Mouse (Mus musculus): Measurements from ENCODE around the gene Capn8. TPM values are rescaled to one million over a fixed set of nuclear protein-coding genes. Genes with fewer than 3 reads are reported as not detected.
A peak's percentile ranks its signal among the peaks of the same experiment; 100 is the strongest.

Capn8 gene
- polyA plus RNA-seq, 1 experiment from 2014 or later = 3.3 TPM

DNA sequence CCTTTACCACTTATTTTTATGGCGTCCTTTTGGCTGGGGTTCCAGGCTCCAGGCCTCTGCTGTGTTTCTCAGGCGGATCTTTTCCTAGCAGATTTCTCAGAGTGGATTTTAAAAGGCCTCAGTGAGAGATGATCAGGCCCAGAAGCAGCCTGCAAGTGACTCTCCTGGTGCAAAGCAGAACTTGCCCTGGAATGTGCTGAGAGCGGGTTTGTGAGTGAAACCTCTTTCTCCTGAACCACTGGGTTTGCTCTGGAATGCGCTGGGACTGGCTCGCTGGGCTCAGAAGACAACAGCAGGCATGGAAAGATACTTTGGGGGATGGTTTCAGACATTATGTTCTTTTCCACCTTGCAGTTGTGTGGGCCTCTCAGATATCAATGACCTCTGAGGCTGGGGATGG, 22.7 kb upstream of the Capn8 start:
- H3K4me1 ChIP-seq (ENCODE audit: control insufficient read depth, insufficient read depth, low read length) = no peaks in the 10 kb centered on the region
- H3K9ac ChIP-seq (ENCODE audit: low read length) = 0 out of 2 replicates have a peak overlapping the region, but pooled peaks have one; percentile 17
- H3K4me2 ChIP-seq (ENCODE audit: low read depth, low read length) = no peak overlapping the region
- H3K9me3 ChIP-seq (replicated peaks; ENCODE audit: control insufficient read depth, low read length) = no peaks in the 10 kb centered on the region
- no peak for ATAC-seq (ENCODE audit: insufficient read depth, low FRiP score)
- WGBS = 60% methylated on average over 5 of the region's 5 CpGs
- H3K4me3 ChIP-seq (replicated peaks; ENCODE audit: low read length) = no peak overlapping the region
- H3K36me3 ChIP-seq (ENCODE audit: control insufficient read depth, insufficient read depth, low read length) = no peaks in the 10 kb centered on the region
- no peaks in the 10 kb centered on the region for H3K27me3 ChIP-seq (ENCODE audit: control insufficient read depth, insufficient read depth, low read length)
- no peak overlapping the region for H3K27ac ChIP-seq (ENCODE audit: low read length)

DNA sequence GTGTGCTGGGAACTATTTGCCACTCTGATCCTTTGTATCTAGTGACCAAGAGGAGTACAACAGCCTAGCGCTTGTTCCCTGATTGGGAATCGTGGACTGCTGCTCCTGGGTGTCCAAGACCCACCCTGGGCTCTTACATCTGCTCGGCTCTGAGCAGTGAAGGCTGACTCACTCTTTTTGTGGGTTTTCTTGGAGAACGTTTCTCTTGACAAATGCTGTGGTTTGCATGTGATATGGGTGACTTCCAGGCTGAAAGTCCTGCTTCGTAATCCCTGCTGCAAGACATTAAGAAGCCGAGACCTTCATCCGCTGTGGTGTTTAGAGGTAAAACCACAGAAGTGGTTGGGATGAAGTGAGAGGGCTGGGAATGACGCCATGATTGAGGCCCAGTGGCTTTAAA, 21.7 kb upstream of the Capn8 start:
- Histone ChIP-seq H3K27me3 (ENCODE audit: control insufficient read depth, insufficient read depth, low read length) (no peaks in the 10 kb centered on the region), H3K9me3 (replicated peaks; ENCODE audit: control insufficient read depth, low read length) (no peaks in the 10 kb centered on the region), H3K4me1 (ENCODE audit: control insufficient read depth, insufficient read depth, low read length) (no peaks in the 10 kb centered on the region), H3K4me3 (replicated peaks; ENCODE audit: low read length) (no peak overlapping the region), H3K9ac (ENCODE audit: low read length) (no peak overlapping the region; the same call in 1 of the 2 replicates), H3K4me2 (ENCODE audit: low read depth, low read length) (no peak overlapping the region), H3K36me3 (ENCODE audit: control insufficient read depth, insufficient read depth, low read length) (no peaks in the 10 kb centered on the region), H3K27ac (ENCODE audit: low read length) (no peak overlapping the region)
- WGBS = 73% methylated on average over 8 of the region's 8 CpGs
- ATAC-seq (ENCODE audit: insufficient read depth, low FRiP score) = no peak

DNA sequence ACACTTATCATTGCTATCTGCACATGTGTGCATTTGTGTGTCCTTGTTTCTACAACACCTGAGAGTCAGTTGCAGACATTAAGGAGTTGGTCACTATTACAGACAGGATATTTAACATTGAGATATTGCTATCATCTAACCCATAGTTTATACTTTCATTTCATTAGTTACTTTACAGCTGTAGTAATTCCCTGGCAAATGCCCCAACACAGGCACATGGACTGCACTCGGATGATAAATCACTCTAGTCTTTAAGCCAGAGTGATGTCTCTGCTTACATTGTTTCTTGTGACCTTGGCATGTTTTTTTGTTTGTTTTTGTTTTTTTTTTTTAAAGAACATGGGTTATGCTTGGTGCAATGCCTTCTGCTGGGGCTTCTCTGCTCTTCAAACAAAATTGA, 20.9 kb upstream of the Capn8 start:
- Histone ChIP-seq H3K36me3 (ENCODE audit: control insufficient read depth, insufficient read depth, low read length) (no peaks in the 10 kb centered on the region), H3K4me2 (ENCODE audit: low read depth, low read length) (no peak overlapping the region), H3K4me3 (replicated peaks; ENCODE audit: low read length) (no peak overlapping the region), H3K4me1 (ENCODE audit: control insufficient read depth, insufficient read depth, low read length) (no peaks in the 10 kb centered on the region), H3K9me3 (replicated peaks; ENCODE audit: control insufficient read depth, low read length) (no peaks in the 10 kb centered on the region), H3K9ac (ENCODE audit: low read length) (no peak overlapping the region), H3K27ac (ENCODE audit: low read length) (no peak overlapping the region), H3K27me3 (ENCODE audit: control insufficient read depth, insufficient read depth, low read length) (no peaks in the 10 kb centered on the region)
- ATAC-seq (ENCODE audit: insufficient read depth, low FRiP score) = no peak
- 57% methylated on average over 1 of the region's 1 CpGs for WGBS

DNA sequence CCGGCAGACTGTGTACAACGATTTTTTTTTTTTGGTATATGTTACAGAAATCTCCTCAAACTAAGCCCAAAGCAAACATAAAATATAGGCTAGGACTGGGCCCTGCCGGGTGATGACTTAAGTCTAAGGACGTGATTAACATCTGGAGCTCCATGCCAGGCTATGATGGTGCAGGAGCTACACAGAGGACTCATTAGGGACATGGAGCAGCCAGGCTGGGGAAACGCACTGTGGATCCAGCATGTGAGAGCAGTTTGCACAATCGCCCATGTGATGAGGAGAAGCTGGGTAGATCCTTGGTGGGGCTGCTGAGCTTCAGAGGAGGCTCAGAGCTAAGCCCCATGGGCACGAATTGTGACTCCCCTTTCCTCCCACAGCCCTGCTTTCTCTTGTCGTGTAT, 14.0 kb upstream of the Capn8 start:
- ATAC-seq (ENCODE audit: insufficient read depth, low FRiP score) = no peak
- no peaks in the 10 kb centered on the region for H3K4me1 ChIP-seq (ENCODE audit: control insufficient read depth, insufficient read depth, low read length)
- no peaks in the 10 kb centered on the region for H3K9me3 ChIP-seq (replicated peaks; ENCODE audit: control insufficient read depth, low read length)
- no peak overlapping the region for H3K4me3 ChIP-seq (replicated peaks; ENCODE audit: low read length)
- no peaks in the 10 kb centered on the region for H3K27me3 ChIP-seq (ENCODE audit: control insufficient read depth, insufficient read depth, low read length)
- no peak overlapping the region for H3K27ac ChIP-seq (ENCODE audit: low read length)
- no peak overlapping the region for H3K9ac ChIP-seq (ENCODE audit: low read length)
- WGBS = 58% methylated on average over 8 of the region's 8 CpGs
- H3K4me2 ChIP-seq (ENCODE audit: low read depth, low read length) = no peak overlapping the region
- no peaks in the 10 kb centered on the region for H3K36me3 ChIP-seq (ENCODE audit: control insufficient read depth, insufficient read depth, low read length)

DNA sequence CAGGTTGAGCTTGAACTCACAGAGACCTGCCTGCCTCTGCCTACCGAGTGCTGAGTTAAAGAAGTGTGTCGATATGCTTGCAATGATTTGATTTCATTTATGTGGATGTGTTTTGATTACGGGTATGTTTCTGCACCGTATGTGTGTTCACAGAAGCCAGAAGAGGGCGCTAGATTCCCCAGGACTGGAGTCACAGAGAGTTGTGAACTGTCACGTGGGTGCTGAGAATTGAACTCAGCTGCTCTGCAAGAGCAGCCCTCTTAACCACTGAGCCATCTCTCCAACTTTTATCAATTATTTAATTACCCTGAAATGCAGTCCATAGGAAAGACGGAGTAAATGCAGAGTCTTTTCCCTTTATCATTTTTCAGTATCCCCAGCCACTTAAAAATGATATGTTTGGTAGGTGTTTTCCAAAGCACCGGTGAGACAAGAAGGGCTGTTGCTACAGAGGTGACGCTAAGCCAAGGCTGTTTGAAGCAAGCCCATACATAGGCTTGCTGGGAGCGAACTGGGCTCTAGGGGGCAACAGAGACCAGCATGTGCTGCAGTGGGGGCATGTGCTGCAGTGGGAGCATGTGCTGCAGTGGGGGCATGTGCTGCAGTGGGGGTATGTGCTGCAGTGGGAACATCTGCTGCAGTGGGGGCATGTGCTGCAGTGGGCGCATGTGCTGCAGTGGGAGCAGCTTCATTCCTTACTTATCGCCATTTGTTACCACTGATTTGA, 11.0 kb upstream of the Capn8 start:
- no peaks in the 10 kb centered on the region for H3K4me1 ChIP-seq (ENCODE audit: control insufficient read depth, insufficient read depth, low read length)
- no peak overlapping the region for H3K9ac ChIP-seq (ENCODE audit: low read length)
- no peak overlapping the region for H3K27ac ChIP-seq (ENCODE audit: low read length)
- no peaks in the 10 kb centered on the region for H3K36me3 ChIP-seq (ENCODE audit: control insufficient read depth, insufficient read depth, low read length)
- peak; percentile 47; the same call in 1 of the 2 replicates for ATAC-seq (ENCODE audit: insufficient read depth, low FRiP score)
- H3K27me3 ChIP-seq (ENCODE audit: control insufficient read depth, insufficient read depth, low read length) = no peaks in the 10 kb centered on the region
- no peaks in the 10 kb centered on the region for H3K9me3 ChIP-seq (replicated peaks; ENCODE audit: control insufficient read depth, low read length)
- WGBS = 61% methylated on average over 12 of the region's 12 CpGs
- no peak overlapping the region for H3K4me3 ChIP-seq (replicated peaks; ENCODE audit: low read length)
- no peak overlapping the region for H3K4me2 ChIP-seq (ENCODE audit: low read depth, low read length)

DNA sequence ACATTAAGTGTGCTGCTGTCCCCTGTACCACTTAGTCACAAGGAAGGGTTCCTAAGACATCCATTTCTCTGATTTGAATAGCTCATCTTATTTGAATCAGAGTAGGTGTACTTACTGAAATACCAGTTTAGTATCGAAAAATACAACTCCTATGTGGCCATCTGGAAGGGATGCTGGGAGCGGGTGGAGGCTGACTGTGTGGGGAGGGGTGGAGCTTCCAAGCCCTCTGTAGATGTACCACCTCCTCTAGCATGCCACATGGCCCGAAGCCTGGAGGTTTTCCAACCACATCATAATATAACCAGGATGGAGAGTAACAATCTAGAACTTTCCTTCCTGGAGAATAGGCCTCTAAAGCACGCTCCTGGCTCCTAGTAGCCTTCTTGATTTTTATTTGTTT, 6.5 kb upstream of the Capn8 start:
- H3K27me3 ChIP-seq (ENCODE audit: control insufficient read depth, insufficient read depth, low read length) = no peaks in the 10 kb centered on the region
- WGBS = 75% methylated on average over 4 of the region's 4 CpGs

DNA sequence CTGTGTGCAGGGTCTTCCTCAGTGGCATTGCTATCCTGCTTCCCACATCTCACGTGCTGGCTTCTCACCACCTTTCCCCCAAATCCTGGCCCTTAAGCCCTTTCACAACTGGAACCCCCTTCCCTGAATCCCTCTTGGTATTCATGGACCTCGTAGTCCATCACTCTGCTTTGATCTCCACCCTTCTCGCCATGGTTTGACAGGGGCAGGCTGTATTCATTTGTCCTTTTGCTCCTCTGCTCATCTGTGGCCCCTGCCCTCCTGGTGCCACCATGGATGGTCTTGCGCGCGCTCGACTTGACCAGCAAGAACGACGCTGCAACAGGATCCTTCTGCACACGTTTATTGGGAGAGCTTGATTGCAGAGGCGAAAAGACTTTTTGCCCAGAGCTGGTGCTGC, 5.3 kb upstream of the Capn8 start:
- Histone ChIP-seq H3K4me2 (ENCODE audit: low read depth, low read length) (no peak overlapping the region), H3K9me3 (replicated peaks; ENCODE audit: control insufficient read depth, low read length) (no peaks in the 10 kb centered on the region), H3K36me3 (ENCODE audit: control insufficient read depth, insufficient read depth, low read length) (no peaks in the 10 kb centered on the region), H3K9ac (ENCODE audit: low read length) (no peak overlapping the region), H3K27ac (ENCODE audit: low read length) (no peak overlapping the region), H3K27me3 (ENCODE audit: control insufficient read depth, insufficient read depth, low read length) (no peaks in the 10 kb centered on the region), H3K4me3 (replicated peaks; ENCODE audit: low read length) (no peak overlapping the region), H3K4me1 (ENCODE audit: control insufficient read depth, insufficient read depth, low read length) (peaks cover 11% of the 10 kb centered on the region)
- no peak for ATAC-seq (ENCODE audit: insufficient read depth, low FRiP score)
- 85% methylated on average over 9 of the region's 11 CpGs for WGBS

More for the DNA sequence above, 6.5 kb upstream of the Capn8 start:
- no peaks in the 10 kb centered on the region for H3K36me3 ChIP-seq (ENCODE audit: control insufficient read depth, insufficient read depth, low read length)
- no peak for ATAC-seq (ENCODE audit: insufficient read depth, low FRiP score)
- H3K4me3 ChIP-seq (replicated peaks; ENCODE audit: low read length) = no peak overlapping the region
- no peak overlapping the region for H3K27ac ChIP-seq (ENCODE audit: low read length)
- peaks cover 10% of the 10 kb centered on the region for H3K4me1 ChIP-seq (ENCODE audit: control insufficient read depth, insufficient read depth, low read length)
- no peak overlapping the region for H3K4me2 ChIP-seq (ENCODE audit: low read depth, low read length)
- H3K9me3 ChIP-seq (replicated peaks; ENCODE audit: control insufficient read depth, low read length) = no peaks in the 10 kb centered on the region
- no peak overlapping the region for H3K9ac ChIP-seq (ENCODE audit: low read length)

DNA sequence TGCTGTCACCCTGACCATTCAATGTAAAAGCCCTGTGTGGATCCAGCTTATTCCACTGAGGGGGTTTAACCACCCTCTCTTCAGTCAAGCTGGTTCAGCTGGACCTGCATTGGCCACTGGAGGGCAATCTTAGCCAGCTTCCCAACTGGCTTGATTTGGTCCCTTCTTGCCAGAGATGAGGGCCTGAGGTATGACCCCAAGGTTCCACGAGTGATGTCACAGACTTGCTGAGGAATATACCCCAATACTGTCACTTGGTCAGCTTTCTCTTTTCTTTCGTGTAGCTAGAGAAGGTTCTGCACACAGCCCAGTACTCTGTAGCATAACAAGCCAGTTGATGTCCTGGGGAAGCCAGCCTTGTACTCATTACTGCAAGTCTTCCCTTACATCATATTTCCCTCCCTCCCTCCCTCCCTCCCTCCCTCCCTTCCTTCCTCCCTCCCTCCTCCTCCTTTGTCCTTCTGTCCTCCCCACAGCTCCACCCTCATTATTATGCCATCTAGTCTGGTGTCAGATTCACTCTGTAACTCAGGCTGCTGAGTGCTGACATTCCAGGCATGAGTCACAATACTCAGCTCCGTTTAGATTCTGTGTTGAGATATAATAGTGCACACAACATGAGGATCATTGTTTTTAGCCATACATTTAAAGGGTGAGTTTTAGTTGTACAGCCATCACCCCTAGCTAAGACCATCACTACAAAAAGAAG, 4.3 kb upstream of the Capn8 start:
- peaks cover 11% of the 10 kb centered on the region for H3K4me1 ChIP-seq (ENCODE audit: control insufficient read depth, insufficient read depth, low read length)
- WGBS = 20% methylated on average over 3 of the region's 3 CpGs
- H3K27ac ChIP-seq (ENCODE audit: low read length) = no peak overlapping the region
- H3K36me3 ChIP-seq (ENCODE audit: control insufficient read depth, insufficient read depth, low read length) = no peaks in the 10 kb centered on the region
- H3K9ac ChIP-seq (ENCODE audit: low read length) = no peak overlapping the region
- H3K4me3 ChIP-seq (replicated peaks; ENCODE audit: low read length) = no peak overlapping the region
- no peaks in the 10 kb centered on the region for H3K9me3 ChIP-seq (replicated peaks; ENCODE audit: control insufficient read depth, low read length)
- no peak for ATAC-seq (ENCODE audit: insufficient read depth, low FRiP score)
- H3K27me3 ChIP-seq (ENCODE audit: control insufficient read depth, insufficient read depth, low read length) = no peaks in the 10 kb centered on the region
- H3K4me2 ChIP-seq (ENCODE audit: low read depth, low read length) = no peak overlapping the region

DNA sequence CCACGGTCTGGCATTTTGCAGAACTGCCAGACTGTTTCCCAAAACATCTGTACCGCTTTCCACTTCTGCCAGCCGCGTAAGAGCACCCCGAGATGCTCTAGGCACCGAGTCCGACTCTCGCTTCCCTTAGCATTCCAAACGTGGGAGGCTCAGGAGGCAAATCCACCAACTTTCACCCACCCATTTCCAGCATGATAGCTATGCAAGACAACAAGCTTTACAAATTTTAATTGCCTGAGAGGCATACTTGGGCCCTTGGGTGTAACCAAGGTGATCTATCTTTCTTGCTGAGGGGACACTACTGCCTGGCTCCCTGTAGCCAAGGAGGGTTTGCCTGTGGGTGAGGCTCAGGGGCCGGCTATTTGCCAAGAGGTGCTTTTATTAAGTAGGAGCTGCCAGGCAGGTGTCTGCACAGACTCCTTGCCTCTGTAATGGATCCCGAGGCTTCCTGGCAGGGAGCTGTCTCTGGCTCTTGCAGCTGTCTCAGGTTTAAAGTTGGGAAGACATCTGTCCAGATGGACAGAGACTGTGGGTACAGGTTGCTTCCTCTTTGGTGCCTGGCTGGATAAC, 2.8 kb upstream of the Capn8 start:
- no peak overlapping the region for H3K4me3 ChIP-seq (replicated peaks; ENCODE audit: low read length)
- no peak overlapping the region for H3K9ac ChIP-seq (ENCODE audit: low read length)
- ATAC-seq (ENCODE audit: insufficient read depth, low FRiP score) = no peak
- H3K27ac ChIP-seq (ENCODE audit: low read length) = peak overlapping the region; percentile 29
- WGBS = 73% methylated on average over 11 of the region's 11 CpGs
- peaks cover 11% of the 10 kb centered on the region for H3K4me1 ChIP-seq (ENCODE audit: control insufficient read depth, insufficient read depth, low read length)
- H3K4me2 ChIP-seq (ENCODE audit: low read depth, low read length) = peak overlapping the region; percentile 38; the same call in 1 of the 2 replicates
- H3K9me3 ChIP-seq (replicated peaks; ENCODE audit: control insufficient read depth, low read length) = no peaks in the 10 kb centered on the region
- H3K36me3 ChIP-seq (ENCODE audit: control insufficient read depth, insufficient read depth, low read length) = no peaks in the 10 kb centered on the region
- no peaks in the 10 kb centered on the region for H3K27me3 ChIP-seq (ENCODE audit: control insufficient read depth, insufficient read depth, low read length)

Measured in stomach, embryonic 16.5 days (tissue).